Mouse (Mus musculus) kidney, postnatal 14 days (tissue): Measurements from ENCODE around the gene Lrrc4b.

Experiments used
- DNase-seq: peaks from one replicate; pipeline ENCODE4 v3.0.0; 2022; ENCODE audit warnings: mixed read lengths

The Lrrc4b gene

GRCm38 (mm10) chr7:44437933-44438332 lies 9.1 kb downstream of the Lrrc4b start:
- no peak for DNase-seq

GRCm38 (mm10) chr7:44439696-44440095 lies 10.9 kb downstream of the Lrrc4b start:
- no peak for DNase-seq

GRCm38 (mm10) chr7:44440479-44440878 lies 11.7 kb downstream of the Lrrc4b start:
- no peak for DNase-seq

- no peak for DNase-seq
These were observed 12.4 kb downstream of the Lrrc4b start for GRCm38 (mm10) chr7:44441180-44441579.

GRCm38 (mm10) chr7:44441648-44442109 lies 12.9 kb downstream of the Lrrc4b start:
- no peak for DNase-seq

GRCm38 (mm10) chr7:44442407-44442821 lies 13.6 kb downstream of the Lrrc4b start:
- no peak for DNase-seq

- DNase-seq, result no peak
These were observed 14.7 kb downstream of the Lrrc4b start for GRCm38 (mm10) chr7:44443268-44444173.

GRCm38 (mm10) chr7:44444886-44445527 lies 16.2 kb downstream of the Lrrc4b start:
- DNase-seq, result no peak

GRCm38 (mm10) chr7:44445528-44445923 lies 16.7 kb downstream of the Lrrc4b start:
- no peak for DNase-seq

- DNase-seq, result no peak
These were observed 17.4 kb downstream of the Lrrc4b start for GRCm38 (mm10) chr7:44446070-44446855.

- no peak for DNase-seq
These were observed 24.4 kb downstream of the Lrrc4b start for GRCm38 (mm10) chr7:44453256-44453655.

GRCm38 (mm10) chr7:44456302-44456701 lies 27.5 kb downstream of the Lrrc4b start:
- DNase-seq, result no peak

- DNase-seq, result no peak
These were observed 31.2 kb downstream of the Lrrc4b start for GRCm38 (mm10) chr7:44460067-44460466.

GRCm38 (mm10) chr7:44460767-44461502 lies 32.1 kb downstream of the Lrrc4b start:
- DNase-seq, result no peak

- no peak for DNase-seq
These were observed 32.8 kb downstream of the Lrrc4b start for GRCm38 (mm10) chr7:44461503-44462217.

GRCm38 (mm10) chr7:44462218-44463055 lies 33.6 kb downstream of the Lrrc4b start:
- peak; percentile 53 for DNase-seq

GRCm38 (mm10) chr7:44463056-44463425 lies 34.2 kb downstream of the Lrrc4b start:
- no peak for DNase-seq

GRCm38 (mm10) chr7:44463556-44464225 lies 34.9 kb downstream of the Lrrc4b start:
- DNase-seq, result no peak

- no peak for DNase-seq
These were observed 35.7 kb downstream of the Lrrc4b start for GRCm38 (mm10) chr7:44464511-44464910.

- peak; percentile 71 for DNase-seq
These were observed 36.3 kb downstream of the Lrrc4b start, which contains the start of gene Aspdh for GRCm38 (mm10) chr7:44465111-44465510. Gene Aspdh (plus strand): TSS chr7:44465391.
